Mouse (Mus musculus) left cerebral cortex, adult 6 months (tissue): Measurements from ENCODE around the gene Mgme1. TPM values are rescaled to one million over a fixed set of nuclear protein-coding genes. Genes with fewer than 3 reads are reported as not detected.

Experiments
- long read RNA-seq, 2 experiments: library from polyadenylated mRNA; unstranded; transcript quantifications; one replicate each; pipeline ENCODE4 v2.0.0; 2019 to 2020
- polyA plus RNA-seq: library from polyadenylated mRNA; unstranded; fragments of <200 nt; fragmentation: Nextera tagmentation; gene quantifications from 2 replicates; pipeline ENCODE4 v1.2.3, GENCODE M21; 2021

The Mgme1 gene
- 7.2 and 7.4 TPM in 2 replicates for polyA plus RNA-seq
- long read RNA-seq, experiment 1, transcript Mgme1-203 (5 exons, 2,308 nt): minor isoform, 9 of 75 reads
- long read RNA-seq, experiment 1, transcript Mgme1-202 (5 exons, 2,359 nt): minor isoform, 5 of 75 reads
- long read RNA-seq, experiment 1, transcript Mgme1-201 (5 exons, 2,840 nt): major isoform, 20 of 75 reads
- long read RNA-seq, experiment 1, partial matches to known transcripts: 5 of 75 reads
- long read RNA-seq, experiment 1, other reads (novel, unspliced or antisense): 36 of 75 reads
- long read RNA-seq, experiment 2, partial matches to known transcripts: 1 of 9 reads
- long read RNA-seq, experiment 2, other reads (novel, unspliced or antisense): 3 of 9 reads

GRCm38 (mm10) chr2:144270507-144271420 lies at the start of gene Mgme1, which contains the start of gene Snx5:
Gene Mgme1, plus strand, starts transcription at chr2:144270663.
Gene Snx5, minus strand, starts transcription at chr2:144270906.

Other genes starting within 250 kb of the Mgme1 start
- not detected in 2 replicates for gene Banf2, start 237.6 kb upstream of the Mgme1 start, polyA plus RNA-seq
- gene Snx5, start 243 bp downstream of the Mgme1 start, polyA plus RNA-seq: 100.0 and 131 TPM in 2 replicates
- 15.6 and 17.2 TPM in 2 replicates for gene Ovol2, start 61.5 kb downstream of the Mgme1 start, polyA plus RNA-seq
- gene Kat14, start 98.3 kb downstream of the Mgme1 start, polyA plus RNA-seq: 14.1 and 14.4 TPM in 2 replicates
- 3.7 and 8.5 TPM in 2 replicates for gene Pet117, start 98.3 kb downstream of the Mgme1 start, polyA plus RNA-seq